Mouse (Mus musculus) midbrain, embryonic 16.5 days (tissue): ENCODE results near the gene Nlgn2. TPM values are rescaled to one million over a fixed set of nuclear protein-coding genes. Genes with fewer than 3 reads are reported as not detected.

Experiments
- ATAC-seq: fragments of 200-750 bp; cut with Nextera tagmentation; 2 replicates; pipeline ENCODE4 v1.8.0; 2017; ENCODE audit warnings: moderate TSS enrichment
- H3K27ac ChIP-seq: fragments of 300-500 bp; sonication (generic); 2 replicates; pipeline ENCODE4 v1.5.1; 2014; ENCODE audit warnings: mild to moderate bottlenecking, low read length, mixed read lengths
- H3K27me3 ChIP-seq: fragments of 300-500 bp; sonication (generic); 2 replicates; pipeline ENCODE4 v1.6.1; 2014; ENCODE audit warnings: low read depth, low read length, mixed read lengths; ENCODE audit not compliant: control insufficient read depth, insufficient read depth
- H3K36me3 ChIP-seq: fragments of 300-500 bp; sonication (generic); 2 replicates; pipeline ENCODE4 v1.6.1; 2014; ENCODE audit warnings: mild to moderate bottlenecking, low read length, moderate library complexity, mixed read lengths; ENCODE audit not compliant: control insufficient read depth, insufficient read depth
- H3K4me1 ChIP-seq: fragments of 300-500 bp; sonication (generic); 2 replicates; pipeline ENCODE4 v1.6.1; 2014; ENCODE audit warnings: mild to moderate bottlenecking, low read length, mixed read lengths; ENCODE audit not compliant: control insufficient read depth, insufficient read depth
- H3K4me2 ChIP-seq: fragments of 300-500 bp; sonication (generic); 2 replicates; pipeline ENCODE4 v1.6.1; 2014; ENCODE audit warnings: mild to moderate bottlenecking, low read length, mixed read lengths
- H3K4me3 ChIP-seq: fragments of 300-500 bp; sonication (generic); 2 replicates; pipeline ENCODE4 v1.5.1; 2014; ENCODE audit warnings: low read depth, mild to moderate bottlenecking, low read length, moderate library complexity, mixed read lengths
- H3K9ac ChIP-seq: fragments of 300-500 bp; sonication (generic); 2 replicates; pipeline ENCODE4 v1.6.1; 2014; ENCODE audit warnings: low read depth, low read length, mixed read lengths
- H3K9me3 ChIP-seq: fragments of 300-500 bp; sonication (generic); replicated peaks from 2 replicates; pipeline ENCODE4 v1.6.1; 2014; ENCODE audit warnings: mild to moderate bottlenecking, low read length, mixed read lengths; ENCODE audit not compliant: control insufficient read depth, poor library complexity, severe bottlenecking
- WGBS: fragments of 180-500 bp; shearing (Covaris S2); extraction: QIAGEN DNeasy Blood & Tissue Kit; methylation state at CpG from one replicate; pipeline ENCODE4 v1.1.7; 2014; 5-methylcytosine and 5-hydroxymethylcytosine counted together
- microRNA-seq: library from miRNA; unstranded; fragments of <30 nt; microRNA quantifications from one replicate; pipeline ENCODE4, GENCODE M21; 2017
- polyA plus RNA-seq: library from polyadenylated mRNA; unstranded; fragments of >200 nt; fragmentation: Nextera tagmentation; extraction: Ambion mirVana; gene quantifications from 2 replicates; pipeline ENCODE4 v1.2.1, GENCODE M21; 2015

Gene Nlgn2
- polyA plus RNA-seq, 1 experiment from 2014 or later, result 21.5 TPM

GRCm38 (mm10) chr11:69778985-69779384 is 58.6 kb downstream of the Nlgn2 start:
- H3K9ac ChIP-seq, result no peak overlapping the region
- H3K27me3 ChIP-seq, result no peaks in the 10 kb centered on the region
- no peak overlapping the region for H3K27ac ChIP-seq
- H3K36me3 ChIP-seq, result peaks cover 12% of the 10 kb centered on the region
- H3K4me2 ChIP-seq, result no peak overlapping the region
- H3K4me3 ChIP-seq, result no peak overlapping the region
- WGBS, result 60% methylated on average over 7 of the region's 7 CpGs
- no peaks in the 10 kb centered on the region for H3K4me1 ChIP-seq
- H3K9me3 ChIP-seq, result no peaks in the 10 kb centered on the region
- ATAC-seq, result no peak

DNA sequence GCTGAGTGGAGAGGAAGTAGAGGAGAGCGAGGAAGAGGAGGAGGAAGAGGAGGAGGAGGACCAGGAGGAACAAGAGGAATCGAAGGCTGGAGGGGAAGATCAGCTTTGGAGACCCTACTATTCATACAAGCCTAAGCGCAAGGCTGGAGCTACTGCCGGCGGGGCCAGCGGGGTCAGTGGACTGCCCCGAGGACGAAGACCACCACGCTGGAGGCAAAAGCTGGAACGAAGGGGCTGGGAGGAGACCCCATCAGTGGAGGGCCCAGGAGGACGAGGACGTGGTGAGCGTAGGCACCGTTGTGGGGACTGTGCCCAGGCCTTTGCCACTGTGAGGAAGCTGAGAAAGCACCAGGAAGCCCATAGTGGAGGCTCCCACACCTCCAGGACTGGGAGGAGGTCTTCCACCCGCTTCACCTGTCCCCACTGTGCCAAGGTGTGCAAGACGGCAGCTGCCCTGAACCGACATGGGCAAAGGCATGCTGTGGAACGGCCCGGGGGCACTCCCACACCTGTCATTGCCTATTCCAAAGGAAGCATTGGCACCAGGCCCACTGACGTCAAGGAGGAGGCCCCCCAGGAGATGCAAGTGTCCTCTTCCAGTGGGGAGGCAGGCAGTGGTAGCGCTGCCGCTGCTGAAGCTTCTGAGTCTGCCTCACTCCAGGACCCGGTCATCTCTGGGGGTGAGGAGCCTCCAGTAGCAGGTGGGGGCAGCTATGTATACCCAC is 59.2 kb downstream of the Nlgn2 start:
- H3K9me3 ChIP-seq, result no peaks in the 10 kb centered on the region
- H3K36me3 ChIP-seq, result peaks cover 12% of the 10 kb centered on the region
- H3K4me1 ChIP-seq, result no peaks in the 10 kb centered on the region
- no peak for ATAC-seq
- H3K9ac ChIP-seq, result no peak overlapping the region
- H3K27me3 ChIP-seq, result no peaks in the 10 kb centered on the region
- 68% methylated on average over 23 of the region's 23 CpGs for WGBS
- no peak overlapping the region for H3K4me2 ChIP-seq
- no peak overlapping the region for H3K27ac ChIP-seq
- H3K4me3 ChIP-seq, result no peak overlapping the region

DNA sequence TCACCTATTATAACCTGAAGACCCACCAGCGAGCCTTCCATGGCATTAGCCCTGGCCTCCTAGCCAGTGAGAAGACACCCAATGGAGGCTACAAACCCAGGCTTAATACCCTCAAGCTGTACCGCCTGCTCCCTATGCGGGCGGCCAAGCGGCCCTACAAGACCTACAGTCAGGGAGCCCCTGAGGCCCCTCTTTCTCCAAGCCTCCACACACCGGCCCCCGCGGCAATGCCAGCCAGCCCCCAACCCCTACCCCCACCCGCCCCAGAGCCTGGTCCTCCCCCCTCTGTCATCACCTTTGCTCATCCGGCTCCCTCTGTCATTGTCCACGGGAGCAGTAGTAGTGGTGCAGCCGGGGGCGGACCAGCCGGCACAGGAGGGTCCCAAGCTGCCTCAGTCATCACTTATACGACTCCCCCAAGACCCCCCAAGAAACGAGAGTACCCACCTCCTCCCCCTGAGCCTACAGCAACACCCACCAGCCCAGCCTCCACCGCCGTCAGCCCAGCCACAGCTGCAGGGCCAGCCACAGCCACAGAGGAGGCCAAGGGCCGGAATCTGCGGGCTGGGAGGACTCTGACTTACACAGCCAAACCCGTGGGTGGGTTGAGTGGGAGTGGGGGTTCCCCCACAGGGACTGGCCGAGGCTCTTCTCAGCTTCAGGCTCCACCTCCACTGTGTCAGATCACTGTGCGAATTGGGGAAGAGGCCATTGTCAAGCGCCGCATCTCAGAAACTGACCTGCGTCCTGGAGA is 59.9 kb downstream of the Nlgn2 start:
- Histone ChIP-seq H3K4me1 (no peaks in the 10 kb centered on the region), H3K36me3 (peaks cover 12% of the 10 kb centered on the region), H3K4me3 (no peak overlapping the region), H3K27ac (no peak overlapping the region), H3K9me3 (no peaks in the 10 kb centered on the region), H3K9ac (no peak overlapping the region), H3K27me3 (no peaks in the 10 kb centered on the region), H3K4me2 (no peak overlapping the region)
- no peak for ATAC-seq
- 65% methylated on average over 24 of the region's 26 CpGs for WGBS

- H3K4me1 ChIP-seq, result no peaks in the 10 kb centered on the region
- peaks cover 12% of the 10 kb centered on the region for H3K36me3 ChIP-seq
- H3K4me3 ChIP-seq, result no peak overlapping the region
- H3K9ac ChIP-seq, result no peak overlapping the region
- no peak overlapping the region for H3K27ac ChIP-seq
- no peaks in the 10 kb centered on the region for H3K27me3 ChIP-seq
- 86% methylated on average over 20 of the region's 20 CpGs for WGBS
- ATAC-seq, result no peak
- H3K9me3 ChIP-seq, result no peaks in the 10 kb centered on the region
- H3K4me2 ChIP-seq, result no peak overlapping the region
Measured at GRCm38 (mm10) chr11:69776488-69776887, 61.1 kb downstream of the Nlgn2 start.

DNA sequence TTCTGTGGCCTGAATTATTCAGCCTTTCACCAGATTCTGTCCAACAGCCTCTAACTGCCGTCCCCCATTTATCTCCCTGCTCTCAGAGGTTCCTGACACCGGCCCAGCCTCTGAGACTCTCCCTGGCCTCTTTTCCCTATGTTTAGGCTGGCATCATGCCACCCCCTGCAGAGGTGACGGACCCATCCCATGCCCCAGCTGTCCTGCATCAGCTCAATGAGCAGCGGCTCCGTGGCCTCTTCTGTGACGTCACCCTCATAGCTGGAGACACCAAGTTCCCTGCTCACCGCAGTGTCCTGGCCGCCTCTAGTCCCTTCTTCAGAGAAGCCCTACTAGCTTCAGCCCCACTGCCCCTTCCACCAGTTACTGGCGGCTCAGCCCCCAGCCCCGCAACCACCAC is 61.9 kb downstream of the Nlgn2 start:
- H3K4me1 ChIP-seq, result no peaks in the 10 kb centered on the region
- H3K9ac ChIP-seq, result no peak overlapping the region
- no peak overlapping the region for H3K4me2 ChIP-seq
- no peak for ATAC-seq
- 74% methylated on average over 10 of the region's 10 CpGs for WGBS
- H3K27me3 ChIP-seq, result no peaks in the 10 kb centered on the region
- H3K36me3 ChIP-seq, result peaks cover 12% of the 10 kb centered on the region
- H3K4me3 ChIP-seq, result no peak overlapping the region
- no peaks in the 10 kb centered on the region for H3K9me3 ChIP-seq
- no peak overlapping the region for H3K27ac ChIP-seq

DNA sequence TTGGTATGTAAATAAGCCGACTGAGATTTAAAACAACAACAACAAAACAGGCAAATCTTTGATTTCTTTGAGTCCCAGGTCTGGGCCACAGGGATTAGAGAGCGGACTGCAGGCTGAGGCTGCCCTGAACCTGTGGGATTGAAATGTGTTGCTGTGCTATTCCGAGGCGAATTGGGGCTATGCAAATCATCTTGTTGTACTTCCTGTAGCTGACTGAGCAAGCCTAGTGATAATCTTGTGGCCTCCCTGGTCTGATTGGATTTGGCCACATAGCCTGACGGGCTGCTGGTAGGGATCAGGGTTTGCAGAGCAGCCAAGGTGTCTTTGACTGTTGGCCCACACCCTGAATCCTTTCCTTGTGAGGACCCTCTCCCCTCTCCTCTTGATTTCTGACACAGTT is 62.6 kb downstream of the Nlgn2 start:
- H3K9ac ChIP-seq, result no peak overlapping the region
- no peak for ATAC-seq
- WGBS, result 51% methylated on average over 5 of the region's 5 CpGs

More for the DNA sequence above, 62.6 kb downstream of the Nlgn2 start:
- Histone ChIP-seq H3K27ac (no peak overlapping the region), H3K9me3 (no peaks in the 10 kb centered on the region), H3K36me3 (peaks cover 12% of the 10 kb centered on the region), H3K4me1 (no peaks in the 10 kb centered on the region), H3K4me3 (no peak overlapping the region), H3K4me2 (no peak overlapping the region), H3K27me3 (no peaks in the 10 kb centered on the region)

Small RNA genes within 50 kb of the gene (microRNA-seq; reads per million reads assigned to microRNA genes)
- gene Mir6924, result not detected

Other genes starting within 250 kb of the Nlgn2 start
- 65.8 and 95.2 TPM in 2 replicates for gene Atp1b2, start 231.8 kb downstream of the Nlgn2 start, polyA plus RNA-seq
- not detected in 2 replicates for gene Shbg, start 219.9 kb downstream of the Nlgn2 start, polyA plus RNA-seq
- gene Sat2, start 215.8 kb downstream of the Nlgn2 start, polyA plus RNA-seq, result 23.8 and 27.1 TPM in 2 replicates
- gene Fxr2, start 204.8 kb downstream of the Nlgn2 start, polyA plus RNA-seq, result 33.3 and 37.3 TPM in 2 replicates
- not detected in 2 replicates for gene Sox15, start 182.5 kb downstream of the Nlgn2 start, polyA plus RNA-seq
- 101 and 104 TPM in 2 replicates for gene Mpdu1, start 175.1 kb downstream of the Nlgn2 start, polyA plus RNA-seq
- gene Cd68, start 171.6 kb downstream of the Nlgn2 start, polyA plus RNA-seq, result 6.4 and 9.7 TPM in 2 replicates
- gene Eif4a1, start 165.4 kb downstream of the Nlgn2 start, polyA plus RNA-seq, result 477 and 496 TPM in 2 replicates
- 94.0 and 98.5 TPM in 2 replicates for gene Senp3, start 155.7 kb downstream of the Nlgn2 start, polyA plus RNA-seq
- gene Tnfsf13, start 152.0 kb downstream of the Nlgn2 start, polyA plus RNA-seq, result 0.53 and 0.66 TPM in 2 replicates
- 2.3 and 3.0 TPM in 2 replicates for gene Tnfsf12, start 141.9 kb downstream of the Nlgn2 start, polyA plus RNA-seq
- 0.60 and 0.87 TPM in 2 replicates for gene Tnfsfm13, start 141.7 kb downstream of the Nlgn2 start, polyA plus RNA-seq
- 13.0 and 15.5 TPM in 2 replicates for gene Polr2a, start 79.1 kb downstream of the Nlgn2 start, polyA plus RNA-seq
- 0.21 and 0.22 TPM in 2 replicates for gene Slc35g3, start 75.8 kb downstream of the Nlgn2 start, polyA plus RNA-seq
- gene Zbtb4, start 71.9 kb downstream of the Nlgn2 start, polyA plus RNA-seq, result 4.2 and 5.2 TPM in 2 replicates
- gene Chrnb1, start 41.8 kb downstream of the Nlgn2 start, polyA plus RNA-seq, result 1.4 and 1.6 TPM in 2 replicates
- 4.1 and 4.5 TPM in 2 replicates for gene Fgf11, start 35.9 kb downstream of the Nlgn2 start, polyA plus RNA-seq
- 0.54 and 0.56 TPM in 2 replicates for gene Tmem102, start 32.2 kb downstream of the Nlgn2 start, polyA plus RNA-seq
- not detected in 2 replicates for gene Gm39566, start 22.5 kb downstream of the Nlgn2 start, polyA plus RNA-seq
- not detected in 2 replicates for gene Spem2, start 19.3 kb downstream of the Nlgn2 start, polyA plus RNA-seq
- gene Spem1, start 15.6 kb downstream of the Nlgn2 start, polyA plus RNA-seq, result 0.24 and 0.68 TPM in 2 replicates
- gene Tmem256, start 730 bp upstream of the Nlgn2 start, polyA plus RNA-seq, result 271 and 312 TPM in 2 replicates
- gene Plscr3, start 8.6 kb upstream of the Nlgn2 start, polyA plus RNA-seq, result 46.3 and 48.1 TPM in 2 replicates
- gene Tnk1, start 20.9 kb upstream of the Nlgn2 start, polyA plus RNA-seq, result 0.11 and 0.35 TPM in 2 replicates
- not detected in 2 replicates for gene Tmem95, start 40.2 kb upstream of the Nlgn2 start, polyA plus RNA-seq
- 1.3 and 1.9 TPM in 2 replicates for gene Kctd11, start 43.6 kb upstream of the Nlgn2 start, polyA plus RNA-seq
- gene Acap1, start 57.8 kb upstream of the Nlgn2 start, polyA plus RNA-seq, result 0.26 and 0.42 TPM in 2 replicates
- gene 2810408A11Rik, start 63.2 kb upstream of the Nlgn2 start, polyA plus RNA-seq, result 6.6 and 7.4 TPM in 2 replicates
- gene Neurl4, start 63.3 kb upstream of the Nlgn2 start, polyA plus RNA-seq, result 18.7 and 24.1 TPM in 2 replicates
- 70.3 TPM in 2 replicates for gene Gps2, start 76.1 kb upstream of the Nlgn2 start, polyA plus RNA-seq
- gene Eif5a, start 84.2 kb upstream of the Nlgn2 start, polyA plus RNA-seq, result 1,061 and 1,062 TPM in 2 replicates
- gene Ybx2, start 98.0 kb upstream of the Nlgn2 start, polyA plus RNA-seq, result 5.1 and 7.2 TPM in 2 replicates
- gene Slc2a4, start 110.4 kb upstream of the Nlgn2 start, polyA plus RNA-seq, result 3.1 and 3.2 TPM in 2 replicates
- 0.40 and 0.70 TPM in 2 replicates for gene Cldn7, start 127.0 kb upstream of the Nlgn2 start, polyA plus RNA-seq
- gene Ctdnep1, start 143.4 kb upstream of the Nlgn2 start, polyA plus RNA-seq, result 23.0 and 24.4 TPM in 2 replicates
- 162 and 173 TPM in 2 replicates for gene Elp5, start 144.7 kb upstream of the Nlgn2 start, polyA plus RNA-seq
- gene Gabarap, start 153.4 kb upstream of the Nlgn2 start, polyA plus RNA-seq, result 527 and 528 TPM in 2 replicates
- gene Phf23, start 158.0 kb upstream of the Nlgn2 start, polyA plus RNA-seq, result 51.2 and 58.6 TPM in 2 replicates
- gene Dvl2, start 162.8 kb upstream of the Nlgn2 start, polyA plus RNA-seq, result 21.9 and 26.1 TPM in 2 replicates
- gene Acadvl, start 177.6 kb upstream of the Nlgn2 start, polyA plus RNA-seq, result 56.3 and 61.6 TPM in 2 replicates
- gene Dlg4, start 179.2 kb upstream of the Nlgn2 start, polyA plus RNA-seq, result 23.4 and 30.0 TPM in 2 replicates
- 2.3 and 3.0 TPM in 2 replicates for gene Asgr1, start 216.3 kb upstream of the Nlgn2 start, polyA plus RNA-seq